Mouse (Mus musculus) B cell, adult (primary cell): ENCODE results near the gene Atf1. TPM values are rescaled to one million over a fixed set of nuclear protein-coding genes. Genes with fewer than 3 reads are reported as not detected.

ENCODE experiments used
- total RNA-seq: library from RNA; stranded (reverse); gene quantifications from 4 replicates; pipeline ENCODE4 v1.2.4, GENCODE M21; 2023; ENCODE audit not compliant: inconsistent age

Gene Atf1
- 62.4 to 84.3 TPM (median 76.9 TPM) in 4 replicates for total RNA-seq

GRCm38 (mm10) chr15:100227663-100228534 lies at the start of gene Atf1:
TSS of gene Atf1 (plus strand) at chr15:100227819.

GRCm38 (mm10) chr15:100280626-100281025 lies 53.0 kb downstream of the Atf1 start, which contains the start of gene Tmprss12:
TSS of gene Tmprss12 (plus strand) at chr15:100280837.

GRCm38 (mm10) chr15:100304019-100304991 lies 76.7 kb downstream of the Atf1 start, which contains the start of gene Mettl7a1:
TSS of gene Mettl7a1 (plus strand) at chr15:100304140.

Other genes with a start within 250 kb of the Atf1 start
- gene Dip2b, start 189.2 kb upstream of the Atf1 start, total RNA-seq: 77.9 to 85.7 TPM (median 83.7 TPM) in 4 replicates
- not detected in 4 replicates for gene Tmprss12, start 53.0 kb downstream of the Atf1 start, total RNA-seq
- 13.4 to 16.4 TPM (median 15.5 TPM) in 4 replicates for gene Mettl7a1, start 76.3 kb downstream of the Atf1 start, total RNA-seq
- 0.61 TPM in 1 of 4 replicates, not detected in the others for gene Mettl7a3, start 107.1 kb downstream of the Atf1 start, total RNA-seq
- not detected in 4 replicates for gene Methig1, start 125.3 kb downstream of the Atf1 start, total RNA-seq
- gene Mettl7a2, start 125.4 kb downstream of the Atf1 start, total RNA-seq: 0.60 to 0.81 TPM (median 0.78 TPM) in 4 replicates
- gene Higd1c, start 136.7 kb downstream of the Atf1 start, total RNA-seq: not detected in 4 replicates
- not detected in 4 replicates for gene Gm5475, start 194.3 kb downstream of the Atf1 start, total RNA-seq
- gene Slc11a2, start 197.3 kb downstream of the Atf1 start, total RNA-seq: 14.5 to 19.1 TPM (median 16.1 TPM) in 4 replicates
- 43.7 to 45.3 TPM (median 44.9 TPM) in 4 replicates for gene Letmd1, start 241.2 kb downstream of the Atf1 start, total RNA-seq